Mouse (Mus musculus): ENCODE data around the gene Rnase2a.
"Not testable (repeated sequence)": the region's sequence is repeated elsewhere in the genome, so short reads cannot be mapped to it uniquely, and the experiment has no call there.

Rnase2a gene

DNA sequence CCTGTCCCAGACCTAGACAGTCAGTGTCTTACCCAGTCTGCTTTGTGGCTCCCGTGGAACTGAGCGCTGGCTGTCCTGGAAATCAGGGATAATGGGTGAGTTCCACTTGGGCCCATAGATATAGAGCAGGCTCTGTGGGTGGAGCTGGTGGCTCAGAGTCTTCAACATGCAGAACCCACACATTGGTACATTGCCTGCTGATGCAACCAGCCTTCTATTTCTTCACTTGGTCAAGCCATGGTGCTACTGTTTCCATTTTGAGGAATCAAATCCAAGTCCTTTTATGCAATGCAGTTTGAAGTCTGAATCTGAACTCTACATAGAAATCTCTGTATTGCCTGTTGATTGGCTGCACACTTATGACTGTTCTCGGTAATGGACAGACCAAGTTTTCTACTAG is at the start of gene Rnase2a:
TSS of gene Rnase2a (minus strand) at position 72 of the 400 bp plus-strand sequence.
- no peak for DNase-seq (ENCODE audit: low spot score in 2 of 2)

DNA sequence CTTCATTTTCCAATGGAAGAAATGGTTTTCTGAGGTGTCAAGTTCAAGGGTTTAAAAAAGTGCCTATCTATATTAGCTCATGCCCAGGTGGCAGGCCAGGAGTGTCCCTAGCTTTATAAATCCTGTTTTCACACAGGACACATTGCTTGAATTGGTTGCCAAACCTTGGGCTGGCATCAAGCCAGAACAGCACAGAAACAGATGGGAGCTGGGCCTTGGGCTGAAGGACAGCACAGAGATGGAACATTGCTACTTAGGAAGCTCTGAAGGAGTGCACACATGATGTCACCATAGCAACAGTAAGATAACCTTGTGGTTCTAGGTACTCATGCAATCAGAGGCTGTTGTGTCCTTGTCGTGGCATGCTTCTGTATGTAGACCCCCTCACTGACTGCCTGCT is 35.6 kb upstream of the Rnase2a start:
- DNase-seq (ENCODE audit: low spot score in 2 of 2): no peak

DNA sequence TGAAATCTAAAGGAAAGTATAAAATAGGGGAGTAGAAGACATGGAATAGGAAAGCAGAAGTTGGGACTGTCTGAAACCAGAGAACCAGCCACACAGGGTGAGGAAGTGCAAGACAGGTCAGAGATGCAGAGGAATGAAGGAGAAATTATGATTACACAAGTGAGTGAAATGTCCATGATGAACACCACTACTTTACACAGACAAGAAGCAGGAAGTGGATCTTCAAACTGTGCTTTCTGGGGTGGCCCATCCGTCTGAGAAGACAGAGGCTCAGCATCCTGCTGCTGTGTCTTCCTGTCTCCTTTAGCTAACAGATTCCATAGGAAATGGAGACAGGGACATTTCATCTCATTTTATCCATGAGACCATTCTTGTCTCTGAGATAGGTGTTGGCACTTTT is 22.6 kb upstream of the Rnase2a start:
- not testable (repeated sequence) for DNase-seq (ENCODE audit: low spot score in 2 of 2)

DNA sequence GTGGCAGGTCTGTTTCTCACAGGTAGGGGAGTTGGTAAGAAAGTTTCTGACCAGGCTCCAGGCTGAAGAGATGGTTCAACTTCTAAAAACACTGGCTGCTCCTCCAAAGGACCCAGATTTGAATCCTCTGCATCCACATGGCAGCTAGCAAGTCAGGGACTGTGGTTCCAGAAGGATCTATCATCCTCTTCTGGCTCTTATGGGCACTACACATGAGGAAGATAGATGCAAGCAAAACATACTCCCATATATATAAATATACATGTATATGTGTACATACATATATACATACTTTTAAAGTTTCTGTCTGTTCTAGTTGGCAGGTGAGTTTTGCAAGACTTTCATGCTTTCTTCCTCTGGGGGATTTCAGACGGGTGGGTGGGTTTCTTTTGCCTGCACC is 12.8 kb upstream of the Rnase2a start:
- no peak for DNase-seq (ENCODE audit: low spot score in 2 of 2)

DNA sequence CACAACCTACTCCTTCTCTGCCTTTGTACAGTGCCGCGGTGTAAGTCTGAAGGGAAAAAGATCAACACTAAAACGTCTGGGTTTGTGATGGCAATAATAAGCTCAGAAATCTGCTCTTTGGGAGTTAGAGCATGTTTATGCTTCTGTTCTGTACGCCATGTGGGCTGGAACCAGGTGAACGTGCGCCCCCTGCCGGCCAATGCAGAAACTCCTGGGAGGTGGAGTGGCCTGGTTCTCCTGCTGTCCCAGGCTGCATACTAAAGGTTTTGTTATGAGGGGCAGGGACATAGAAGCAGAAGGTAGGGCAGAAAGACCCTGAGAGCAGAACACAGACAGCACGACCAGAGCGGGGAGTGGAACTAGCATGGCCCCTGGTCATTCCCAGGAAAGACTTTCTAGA is 10.2 kb upstream of the Rnase2a start:
- peak; percentile 56 to 57 for DNase-seq (ENCODE audit: low spot score in 2 of 2)

DNA sequence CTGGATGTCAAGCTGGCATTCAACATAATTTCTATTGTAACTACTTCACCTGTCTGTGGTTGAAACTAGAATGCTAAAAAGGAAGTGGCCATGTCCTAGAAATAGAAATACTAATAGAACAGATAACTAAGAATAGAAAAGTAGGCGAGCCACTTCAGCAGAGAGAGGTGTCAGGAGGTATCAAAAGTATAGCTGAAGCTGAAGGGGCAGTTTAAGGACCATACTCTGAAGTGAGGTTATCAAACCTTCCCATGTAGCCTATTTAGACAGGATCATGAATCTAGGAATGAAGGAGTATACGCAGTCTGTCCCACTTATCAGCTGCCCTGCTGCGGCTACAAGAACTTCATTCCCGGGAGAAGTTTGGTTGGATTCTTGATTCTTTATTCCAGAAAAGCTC is 9.8 kb upstream of the Rnase2a start:
- DNase-seq (ENCODE audit: low spot score in 2 of 2): no peak

DNA sequence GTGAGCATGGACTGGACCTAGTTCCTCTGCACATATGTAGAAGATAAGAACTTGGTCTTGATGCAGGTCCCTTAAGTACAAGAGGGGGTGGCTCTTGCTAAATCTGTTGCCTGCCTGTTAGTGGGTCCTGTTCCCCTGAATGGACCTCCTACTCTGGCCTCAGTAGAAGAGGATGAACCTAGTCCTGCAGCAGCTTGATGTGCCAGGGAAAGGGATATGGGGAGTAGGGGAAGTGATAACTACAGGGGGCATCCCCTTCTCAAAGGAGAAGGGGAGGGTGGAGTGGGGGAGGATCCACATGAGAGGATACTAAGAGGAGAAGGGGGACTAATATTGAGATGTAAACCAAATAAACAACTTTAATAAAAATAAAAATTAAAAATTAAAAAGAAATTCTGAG is 6.5 kb upstream of the Rnase2a start:
- no peak for DNase-seq (ENCODE audit: low spot score in 2 of 2)

DNA sequence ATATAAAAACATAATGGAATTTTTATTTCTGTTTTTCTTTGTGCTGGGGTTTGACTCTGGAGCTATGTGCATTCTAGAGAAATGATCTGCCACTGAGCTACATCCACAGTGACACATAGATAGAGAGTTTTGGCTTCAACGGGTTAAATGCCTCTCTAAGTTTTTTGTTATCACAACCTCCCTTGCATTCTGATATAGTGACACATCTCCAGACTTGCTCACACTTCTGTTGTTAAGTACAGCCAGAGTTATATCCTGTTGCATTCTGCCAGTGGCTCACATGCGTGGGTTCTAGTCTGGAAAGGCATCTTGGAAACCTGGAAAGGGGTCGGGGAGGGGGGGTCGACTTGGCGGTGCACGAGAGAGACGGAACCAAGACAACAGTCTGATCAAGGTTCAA is 3.8 kb upstream of the Rnase2a start:
- no peak for DNase-seq (ENCODE audit: low spot score in 2 of 2)

DNA sequence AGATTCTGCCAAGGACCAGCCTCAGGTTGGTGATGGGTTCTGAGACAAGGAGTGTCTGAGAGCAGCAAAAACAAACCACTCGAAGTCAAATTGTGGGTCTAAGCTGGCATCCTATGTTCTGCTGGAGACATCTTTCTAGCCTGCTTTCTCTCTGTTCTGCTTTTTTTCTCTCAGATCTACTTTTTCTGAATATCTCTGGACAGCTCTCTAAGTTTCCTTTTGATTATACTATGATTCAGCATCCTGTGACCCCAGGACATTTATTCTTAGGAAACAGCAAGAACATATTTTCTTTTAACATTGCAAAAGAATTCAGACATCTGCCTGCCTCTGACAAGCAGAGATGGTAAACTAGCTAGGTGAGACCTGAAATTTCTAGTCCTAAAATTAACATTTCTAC is 2.3 kb downstream of the Rnase2a start:
- DNase-seq (ENCODE audit: low spot score in 2 of 2): no peak

DNA sequence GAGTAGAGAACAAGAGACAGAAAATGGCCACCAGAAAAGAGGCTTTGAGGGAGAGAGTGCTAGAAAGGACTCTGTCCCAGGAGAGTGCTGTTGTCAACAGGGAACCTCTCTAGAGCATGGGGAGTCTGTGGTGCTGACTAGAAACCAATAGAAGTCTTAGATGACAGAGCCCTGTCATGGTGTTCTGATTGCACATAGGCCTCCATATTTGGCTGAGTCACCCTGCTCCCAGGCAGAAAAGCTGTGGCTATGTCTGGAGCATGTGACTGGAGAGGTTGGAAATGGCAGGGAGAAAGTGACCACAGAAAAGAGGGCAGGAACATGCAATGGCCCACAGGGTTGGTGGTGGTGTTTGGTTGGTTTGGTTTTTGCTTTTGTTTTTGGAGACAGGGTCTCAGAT is 3.7 kb downstream of the Rnase2a start:
- DNase-seq (ENCODE audit: low spot score in 2 of 2): not testable (repeated sequence)

DNA sequence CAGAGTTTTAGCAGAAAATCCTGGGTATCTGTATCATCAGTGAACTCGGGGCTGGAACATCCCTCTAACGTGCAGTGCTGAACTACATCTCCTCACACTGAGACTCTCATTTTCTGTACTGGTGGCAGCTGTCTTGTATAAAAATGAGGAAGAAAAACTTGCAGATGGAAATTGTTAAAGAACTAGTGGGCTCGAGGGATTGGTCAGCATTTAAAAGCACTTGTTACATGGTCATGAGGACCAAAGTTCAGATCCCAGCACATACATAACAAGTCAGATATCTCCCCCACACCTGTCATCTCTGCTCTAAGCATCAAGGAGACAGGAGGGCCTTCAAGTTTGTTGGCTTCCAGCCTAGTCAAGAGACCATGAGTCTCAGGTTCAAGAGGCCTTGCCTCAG is 5.6 kb downstream of the Rnase2a start:
- no peak for DNase-seq (ENCODE audit: low spot score in 2 of 2)

DNA sequence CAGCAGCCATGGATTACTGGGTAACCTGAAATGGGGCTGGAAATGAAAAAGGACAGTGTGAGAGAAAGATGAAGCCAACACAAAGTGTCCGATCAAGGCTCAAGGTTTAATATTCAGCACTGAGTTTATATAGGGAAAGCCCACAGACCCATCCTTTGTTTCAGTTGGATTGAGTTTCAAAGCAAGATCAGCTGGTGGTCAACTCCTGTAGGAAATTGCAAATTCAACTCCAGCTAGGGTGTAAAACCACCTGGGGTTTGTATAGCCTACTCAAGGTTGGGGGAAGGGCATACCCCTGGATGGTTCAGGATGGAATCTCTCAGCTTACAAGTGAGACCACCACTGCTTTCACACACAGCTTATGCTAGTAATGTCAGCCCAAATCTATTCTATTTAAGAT is 8.2 kb downstream of the Rnase2a start:
- no peak for DNase-seq (ENCODE audit: low spot score in 2 of 2)

DNA sequence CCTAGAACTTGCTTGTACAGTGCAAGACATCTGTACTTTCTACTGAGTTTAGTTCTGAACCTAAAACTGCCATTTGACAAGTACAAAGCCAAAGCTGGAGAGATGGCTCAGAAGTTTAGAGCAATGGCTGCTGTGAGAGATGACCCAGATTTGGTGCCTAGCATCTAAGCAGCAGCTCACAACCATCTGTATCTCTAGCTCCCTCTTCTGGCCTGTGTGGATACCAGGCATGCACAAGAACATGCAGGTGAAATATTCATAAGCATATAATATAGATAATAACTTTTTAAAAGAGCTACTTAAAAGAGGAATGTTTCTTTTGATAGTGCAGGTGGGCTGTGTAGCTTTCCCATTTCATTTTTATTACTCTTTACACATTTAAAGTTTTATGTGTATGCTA is 15.0 kb downstream of the Rnase2a start:
- peak; percentile 3 to 19 for DNase-seq (ENCODE audit: low spot score in 2 of 2)

DNA sequence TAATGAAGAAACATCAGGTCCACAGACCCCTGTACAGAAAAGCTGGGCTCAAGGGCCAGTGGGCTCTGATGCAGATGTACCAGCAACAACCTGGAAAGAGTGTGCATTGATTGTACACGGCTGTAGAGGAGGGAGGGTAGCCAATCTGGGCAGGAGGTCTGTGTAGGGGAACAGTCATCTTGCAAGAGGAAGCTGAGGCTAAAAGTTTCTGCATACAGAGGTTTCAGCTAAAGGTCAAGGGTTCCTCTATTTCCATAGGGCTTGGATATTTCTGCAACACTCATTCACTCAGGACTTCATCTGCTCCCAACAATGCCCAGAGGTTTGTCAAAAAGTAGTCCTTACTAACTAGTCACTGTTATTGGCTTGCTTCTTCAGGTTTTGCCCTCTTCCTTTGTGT is 18.4 kb downstream of the Rnase2a start:
- not testable (repeated sequence) for DNase-seq (ENCODE audit: low spot score in 2 of 2)

DNA sequence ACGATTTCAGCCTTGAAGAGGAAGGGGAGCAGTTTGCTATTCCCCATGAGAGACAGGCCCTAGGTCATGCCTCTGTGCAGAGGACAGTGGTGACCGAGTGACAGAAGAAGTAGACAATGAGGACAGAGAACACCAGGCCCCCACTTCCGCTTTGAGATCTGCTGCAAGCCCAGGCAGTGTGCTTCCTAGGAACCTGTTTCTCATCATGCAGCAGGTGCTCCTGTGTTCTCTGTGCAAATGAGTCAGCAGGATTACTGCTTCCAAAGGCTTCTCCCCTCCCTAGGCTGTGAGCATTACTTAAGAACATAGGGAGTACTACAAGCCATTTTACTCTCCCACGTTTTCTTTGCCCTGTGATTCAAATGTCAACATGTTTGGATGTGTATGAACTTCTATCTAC is 26.3 kb downstream of the Rnase2a start:
- DNase-seq (ENCODE audit: low spot score in 2 of 2): not testable (repeated sequence)

DNA sequence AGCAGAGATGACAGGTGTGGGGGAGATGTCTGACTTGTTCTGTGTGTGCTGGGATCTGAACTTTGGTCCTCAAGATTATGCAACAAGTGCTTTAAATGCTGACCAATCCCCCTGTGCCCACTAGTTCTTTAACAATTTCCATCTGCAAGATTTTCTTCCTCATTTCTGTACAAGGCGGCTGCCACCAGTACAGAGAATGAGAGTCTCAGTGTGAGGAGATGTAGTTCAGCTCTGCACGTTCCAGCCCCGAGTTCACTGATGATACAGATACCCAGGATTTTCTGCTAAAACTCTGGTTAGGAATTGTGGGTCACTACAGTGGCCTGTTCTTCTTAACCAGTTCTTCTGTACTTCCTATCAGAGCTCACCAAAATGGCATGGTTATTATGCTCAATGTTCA is 35.8 kb downstream of the Rnase2a start:
- DNase-seq (ENCODE audit: low spot score in 2 of 2): not testable (repeated sequence)
